Mouse (Mus musculus) olfactory bulb, adult 2 months (tissue): ENCODE measurements around the gene Cdkal1. TPM values are rescaled to one million over a fixed set of nuclear protein-coding genes. Genes with fewer than 3 reads are reported as not detected.

Experiments used
- H3K27ac ChIP-seq: fragments of 200-500 bp; 2 replicates; pipeline ENCODE4 v1.5.1; 2012; ENCODE audit warnings: low read depth, low read length; ENCODE audit not compliant: insufficient read depth
- H3K4me1 ChIP-seq: fragments of 200-500 bp; 2 replicates; pipeline ENCODE4 v1.6.1; 2012; ENCODE audit warnings: low read length; ENCODE audit not compliant: control insufficient read depth, insufficient read depth
- H3K4me3 ChIP-seq: fragments of 200-500 bp; 2 replicates; pipeline ENCODE4 v1.5.1; 2012; ENCODE audit warnings: mild to moderate bottlenecking, low read depth, low read length, moderate library complexity; ENCODE audit not compliant: insufficient read depth
- CTCF ChIP-seq: fragments of 200-500 bp; IDR thresholded peaks from 2 replicates; pipeline ENCODE4 v1.5.1; 2012; ENCODE audit warnings: low read depth, mild to moderate bottlenecking, low read length, moderate library complexity; ENCODE audit not compliant: insufficient read depth
- POLR2A ChIP-seq: fragments of 200-500 bp; IDR thresholded peaks from 2 replicates; pipeline ENCODE4 v1.6.1; 2012; ENCODE audit warnings: mild to moderate bottlenecking, low read depth, low read length, moderate library complexity; ENCODE audit not compliant: insufficient read depth
- WGBS: fragments of 180-500 bp; shearing (Covaris S2); methylation state at CpG from one replicate; pipeline ENCODE4 v1.1.7; 2018; 5-methylcytosine and 5-hydroxymethylcytosine counted together
- polyA plus RNA-seq: library from polyadenylated mRNA; stranded (reverse); fragments of >200 nt; gene quantifications from 2 replicates; pipeline ENCODE4 v1.2.4, GENCODE M21; 2012; ENCODE audit warnings: low replicate concordance; ENCODE audit not compliant: missing spikeins, insufficient read depth, insufficient read length

Cdkal1 gene
- not detected in 2 replicates for polyA plus RNA-seq

- under 1% methylated on average over 33 of the region's 33 CpGs for WGBS
- Histone ChIP-seq H3K4me3 (peak within 1 kb of the TSS; percentile 59), H3K27ac (no peak within 1 kb of the TSS), H3K4me1 (no peaks in the 10 kb centered on the region)
- TF ChIP-seq POLR2A = no peak
- no peak for TF ChIP-seq CTCF
Observed at GRCm38 (mm10) chr13:29855281-29856031, at the start of gene Cdkal1. TSS of gene Cdkal1 (minus strand) at chr13:29855674.

GRCm38 (mm10) chr13:29903341-29903740, 47.9 kb upstream of the Cdkal1 start:
- Histone ChIP-seq H3K27ac (no peak overlapping the region), H3K4me3 (no peak overlapping the region), H3K4me1 (peaks cover 3% of the 10 kb centered on the region)
- 74% methylated on average over 1 of the region's 1 CpGs for WGBS
- TF ChIP-seq POLR2A (no peak), CTCF (no peak)

GRCm38 (mm10) chr13:29902676-29903075, 47.2 kb upstream of the Cdkal1 start:
- TF ChIP-seq CTCF (no peak), POLR2A (no peak)
- H3K27ac ChIP-seq = no peak overlapping the region
- no peak overlapping the region for H3K4me3 ChIP-seq
- 96% methylated on average over 1 of the region's 1 CpGs for WGBS
- peaks cover under 1% of the 10 kb centered on the region; the same call in 1 of the 2 replicates for H3K4me1 ChIP-seq

GRCm38 (mm10) chr13:29901641-29902040, 46.2 kb upstream of the Cdkal1 start:
- Histone ChIP-seq H3K27ac (no peak overlapping the region), H3K4me3 (no peak overlapping the region), H3K4me1 (no peaks in the 10 kb centered on the region)
- no peak for TF ChIP-seq CTCF
- no peak for TF ChIP-seq POLR2A
- WGBS = 63% methylated on average over 4 of the region's 4 CpGs

- WGBS = 98% methylated on average over 3 of the region's 3 CpGs
- TF ChIP-seq POLR2A (no peak), CTCF (no peak)
- Histone ChIP-seq H3K27ac (no peak overlapping the region), H3K4me3 (no peak overlapping the region), H3K4me1 (no peaks in the 10 kb centered on the region)
Observed at GRCm38 (mm10) chr13:29866780-29867179, 11.3 kb upstream of the Cdkal1 start.

GRCm38 (mm10) chr13:29864331-29864730, 8.9 kb upstream of the Cdkal1 start:
- WGBS = 51% methylated on average over 6 of the region's 6 CpGs
- TF ChIP-seq POLR2A (no peak), CTCF (no peak)
- Histone ChIP-seq H3K4me3 (no peak overlapping the region), H3K27ac (no peak overlapping the region), H3K4me1 (no peaks in the 10 kb centered on the region)

GRCm38 (mm10) chr13:29860087-29860486, 4.6 kb upstream of the Cdkal1 start:
- TF ChIP-seq CTCF (no peak), POLR2A (no peak)
- no peak overlapping the region for H3K27ac ChIP-seq
- 67% methylated on average over 2 of the region's 2 CpGs for WGBS
- H3K4me1 ChIP-seq = no peaks in the 10 kb centered on the region
- H3K4me3 ChIP-seq = no peak overlapping the region

- Histone ChIP-seq H3K4me3 (no peak overlapping the region), H3K4me1 (no peaks in the 10 kb centered on the region), H3K27ac (no peak overlapping the region)
- TF ChIP-seq CTCF = no peak
- 17% methylated on average over 4 of the region's 4 CpGs for WGBS
Observed at GRCm38 (mm10) chr13:29857436-29857835, 2.0 kb upstream of the Cdkal1 start.

GRCm38 (mm10) chr13:29854876-29855275, 598 bp downstream of the Cdkal1 start:
- 3% methylated on average over 5 of the region's 5 CpGs for WGBS
- TF ChIP-seq CTCF (no peak), POLR2A (no peak)

More at GRCm38 (mm10) chr13:29854876-29855275, 598 bp downstream of the Cdkal1 start:
- no peaks in the 10 kb centered on the region for H3K4me1 ChIP-seq
- H3K27ac ChIP-seq = no peak overlapping the region
- peak overlapping the region; percentile 59 for H3K4me3 ChIP-seq
